Mouse (Mus musculus): ENCODE data around the gene Krt79. TPM values are rescaled to one million over a fixed set of nuclear protein-coding genes. Genes with fewer than 3 reads are reported as not detected.

Krt79 gene
- total RNA-seq (2014; rRNA removed) (2.3 TPM in 1 of 2 replicates, not detected in the other), polyA plus RNA-seq (2015; fragmentation: Nextera tagmentation; extraction: Ambion mirVana) (0.15 and 0.28 TPM in 2 replicates)

DNA sequence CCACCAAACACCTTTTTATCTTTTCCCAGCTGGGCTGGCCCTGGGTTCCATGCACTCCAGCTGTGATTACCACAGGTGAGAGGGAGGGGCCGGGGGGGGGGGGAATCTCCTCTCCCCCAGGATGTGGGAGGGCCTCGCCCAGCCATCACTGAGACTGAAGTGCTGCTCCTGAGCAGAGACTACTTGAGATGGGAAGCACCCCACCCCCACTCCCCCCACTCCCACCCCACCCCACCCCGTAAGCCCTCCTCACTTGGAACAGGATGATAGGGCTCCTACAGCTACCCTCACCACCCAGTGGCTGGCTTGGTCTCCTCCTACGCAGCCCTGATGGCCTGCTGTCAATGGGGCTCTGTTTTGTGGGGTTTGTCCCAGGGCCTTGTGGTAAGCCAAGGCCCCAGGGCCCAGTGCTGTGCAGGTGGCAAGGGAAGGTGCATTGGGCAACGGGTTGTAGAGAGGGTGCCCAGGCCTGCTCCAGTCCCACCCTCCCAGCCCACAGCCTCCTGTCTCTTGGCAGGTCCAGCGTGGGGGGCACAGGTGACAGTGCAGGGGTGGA, at the start of gene Krt79:
Krt79 (minus strand) TSS at position 51 of the 556 bp plus-strand sequence.
- 64% methylated on average over 6 of the region's 6 CpGs for WGBS
- no peak for ATAC-seq (ENCODE audit: low FRiP score)
- Histone ChIP-seq H3K9me3 (ENCODE audit: low read length) (no peaks in the 10 kb centered on the region), H3K4me1 (ENCODE audit: insufficient read depth, low read length) (no peaks in the 10 kb centered on the region), H3K9ac (replicated peaks; ENCODE audit: low read length, poor library complexity, severe bottlenecking) (no peak within 1 kb of the TSS), H3K27me3 (ENCODE audit: insufficient read depth, low read length) (no peaks in the 10 kb centered on the region), H3K36me3 (ENCODE audit: insufficient read depth, low read length) (no peaks in the 10 kb centered on the region), H3K27ac (ENCODE audit: low read depth, low read length) (no peak within 1 kb of the TSS), H3K4me2 (ENCODE audit: low read depth, low read length, poor library complexity, severe bottlenecking) (no peak within 1 kb of the TSS), H3K4me3 (ENCODE audit: low read depth, low read length) (no peak within 1 kb of the TSS)
- no peak for DNase-seq (ENCODE audit: low spot score)
- TF ChIP-seq CTCF (IDR thresholded peaks at IDR 0.05) = no peak

DNA sequence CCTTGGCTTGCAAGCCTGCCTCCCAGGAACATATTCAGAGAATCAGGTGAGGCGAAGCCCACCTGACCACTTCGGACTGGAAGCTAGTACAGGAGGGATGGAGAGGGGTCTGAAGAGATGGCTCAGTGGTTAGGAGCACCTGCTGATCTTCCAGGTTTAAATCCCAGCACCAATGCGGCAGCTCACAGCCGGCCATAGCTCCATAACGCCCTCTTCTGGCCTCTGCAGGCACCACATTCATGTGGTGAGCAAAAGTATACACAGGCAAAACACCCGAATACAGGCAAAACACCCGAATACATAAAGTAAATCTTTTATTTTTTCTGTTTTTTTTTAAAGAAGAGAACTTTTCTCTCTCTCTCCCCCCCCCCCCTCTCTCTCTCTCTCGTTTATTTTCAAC, 48.6 kb upstream of the Krt79 start:
- no peaks in the 10 kb centered on the region for H3K27me3 ChIP-seq (ENCODE audit: insufficient read depth, low read length)
- H3K27ac ChIP-seq (ENCODE audit: low read depth, low read length) = no peak overlapping the region
- WGBS = 64% methylated on average over 8 of the region's 8 CpGs
- ATAC-seq (ENCODE audit: low FRiP score) (no peak), DNase-seq (ENCODE audit: low spot score) (no peak)
- H3K4me1 ChIP-seq (ENCODE audit: insufficient read depth, low read length) = no peaks in the 10 kb centered on the region
- no peaks in the 10 kb centered on the region for H3K36me3 ChIP-seq (ENCODE audit: insufficient read depth, low read length)
- H3K9me3 ChIP-seq (ENCODE audit: low read length) = no peaks in the 10 kb centered on the region
- H3K9ac ChIP-seq (replicated peaks; ENCODE audit: low read length, poor library complexity, severe bottlenecking) = no peak overlapping the region
- TF ChIP-seq CTCF (IDR thresholded peaks at IDR 0.05) = peak; percentile 35
- no peak overlapping the region for H3K4me2 ChIP-seq (ENCODE audit: low read depth, low read length, poor library complexity, severe bottlenecking)
- H3K4me3 ChIP-seq (ENCODE audit: low read depth, low read length) = no peak overlapping the region

DNA sequence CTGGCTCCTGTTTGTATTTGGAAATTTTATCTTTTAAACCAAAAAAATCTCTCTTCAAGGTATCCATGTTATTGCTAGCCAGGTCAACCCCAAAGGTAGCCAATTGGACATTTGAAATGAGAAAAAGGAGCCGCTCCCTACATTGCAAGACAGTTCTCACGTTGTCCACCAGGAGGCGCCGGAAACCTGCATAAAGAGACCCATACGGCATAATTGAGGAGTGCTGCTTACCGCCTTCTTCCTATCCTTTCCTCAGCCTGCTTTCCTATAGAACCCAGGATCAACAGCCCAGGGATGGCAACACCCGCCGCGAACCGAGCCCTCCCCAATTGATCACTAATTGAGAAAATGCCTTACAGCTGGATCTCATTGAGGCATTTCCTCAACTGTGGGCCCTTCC, 48.0 kb upstream of the Krt79 start:
- H3K4me2 ChIP-seq (ENCODE audit: low read depth, low read length, poor library complexity, severe bottlenecking) = no peak overlapping the region
- under 1% methylated on average over 10 of the region's 10 CpGs for WGBS
- H3K9me3 ChIP-seq (ENCODE audit: low read length) = no peaks in the 10 kb centered on the region
- DNase-seq (ENCODE audit: low spot score) = peak; percentile 85
- peak; percentile 96 for TF ChIP-seq CTCF (IDR thresholded peaks at IDR 0.05)
- no peak overlapping the region for H3K9ac ChIP-seq (replicated peaks; ENCODE audit: low read length, poor library complexity, severe bottlenecking)
- H3K36me3 ChIP-seq (ENCODE audit: insufficient read depth, low read length) = no peaks in the 10 kb centered on the region
- no peak overlapping the region for H3K27ac ChIP-seq (ENCODE audit: low read depth, low read length)
- H3K27me3 ChIP-seq (ENCODE audit: insufficient read depth, low read length) = no peaks in the 10 kb centered on the region
- H3K4me3 ChIP-seq (ENCODE audit: low read depth, low read length) = no peak overlapping the region
- ATAC-seq (ENCODE audit: low FRiP score) = no peak
- H3K4me1 ChIP-seq (ENCODE audit: insufficient read depth, low read length) = no peaks in the 10 kb centered on the region

GRCm38 (mm10) chr15:101984746-101985145, 44.6 kb upstream of the Krt79 start:
- Histone ChIP-seq H3K36me3 (ENCODE audit: insufficient read depth, low read length) (no peaks in the 10 kb centered on the region), H3K9ac (replicated peaks; ENCODE audit: low read length, poor library complexity, severe bottlenecking) (no peak overlapping the region), H3K27me3 (ENCODE audit: insufficient read depth, low read length) (no peaks in the 10 kb centered on the region), H3K9me3 (ENCODE audit: low read length) (no peaks in the 10 kb centered on the region), H3K4me2 (ENCODE audit: low read depth, low read length, poor library complexity, severe bottlenecking) (no peak overlapping the region), H3K4me3 (ENCODE audit: low read depth, low read length) (no peak overlapping the region), H3K27ac (ENCODE audit: low read depth, low read length) (peak overlapping the region; percentile 68; the same call in 1 of the 2 replicates), H3K4me1 (ENCODE audit: insufficient read depth, low read length) (no peaks in the 10 kb centered on the region)
- WGBS = 23% methylated on average over 6 of the region's 6 CpGs
- DNase-seq (ENCODE audit: low spot score) = no peak
- ATAC-seq (ENCODE audit: low FRiP score) = no peak
- TF ChIP-seq CTCF (IDR thresholded peaks at IDR 0.05) = no peak

DNA sequence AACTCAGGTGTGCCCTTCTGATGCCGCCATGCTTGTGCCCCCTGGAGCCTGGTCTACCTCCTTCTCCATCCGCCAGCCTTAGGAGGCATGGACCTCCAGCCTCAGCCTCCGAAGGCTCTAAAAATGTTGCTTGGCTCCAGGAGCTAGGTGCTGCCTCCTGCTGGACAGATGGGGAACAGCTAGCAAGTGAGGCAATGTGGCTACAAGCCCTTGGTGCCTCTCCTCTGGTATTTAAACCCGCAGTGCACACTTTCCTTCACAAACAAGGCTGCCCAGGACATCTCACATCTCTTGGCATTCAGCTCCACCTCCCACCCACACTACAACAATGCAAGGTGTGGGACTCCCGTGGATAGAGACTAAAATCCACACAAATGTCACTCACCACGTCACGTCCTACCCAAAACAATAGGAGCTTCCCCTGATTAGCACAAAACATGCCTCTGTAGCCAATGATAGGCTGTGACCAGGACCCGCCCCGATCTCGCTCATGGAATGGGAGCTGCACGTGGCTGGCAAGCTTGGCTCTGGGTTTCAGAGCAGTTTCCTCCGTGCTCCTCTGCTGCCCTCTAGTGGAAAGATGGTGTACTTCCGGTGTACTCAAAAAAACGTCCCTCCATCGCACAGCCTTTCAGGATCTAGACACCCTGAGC, 44.0 kb upstream of the Krt79 start:
- Histone ChIP-seq H3K9ac (replicated peaks; ENCODE audit: low read length, poor library complexity, severe bottlenecking) (peak overlapping the region; percentile 52; the same call in 1 of the 2 replicates), H3K36me3 (ENCODE audit: insufficient read depth, low read length) (no peaks in the 10 kb centered on the region), H3K27me3 (ENCODE audit: insufficient read depth, low read length) (no peaks in the 10 kb centered on the region), H3K9me3 (ENCODE audit: low read length) (no peaks in the 10 kb centered on the region), H3K4me3 (ENCODE audit: low read depth, low read length) (0 out of 2 replicates have a peak overlapping the region, but pooled peaks have one; percentile 13), H3K27ac (ENCODE audit: low read depth, low read length) (peak overlapping the region; percentile 68), H3K4me1 (ENCODE audit: insufficient read depth, low read length) (no peaks in the 10 kb centered on the region), H3K4me2 (ENCODE audit: low read depth, low read length, poor library complexity, severe bottlenecking) (peak overlapping the region; percentile 45)
- peak; percentile 96 for TF ChIP-seq CTCF (IDR thresholded peaks at IDR 0.05)
- WGBS = 3% methylated on average over 15 of the region's 15 CpGs
- peak; percentile 96 for ATAC-seq (ENCODE audit: low FRiP score)
- DNase-seq (ENCODE audit: low spot score) = peak; percentile 98

- no peaks in the 10 kb centered on the region for H3K9me3 ChIP-seq (ENCODE audit: low read length)
- peak overlapping the region; percentile 45 for H3K4me2 ChIP-seq (ENCODE audit: low read depth, low read length, poor library complexity, severe bottlenecking)
- H3K27ac ChIP-seq (ENCODE audit: low read depth, low read length) = peak overlapping the region; percentile 68
- DNase-seq (ENCODE audit: low spot score) (no peak), ATAC-seq (ENCODE audit: low FRiP score) (no peak)
- no peak overlapping the region for H3K9ac ChIP-seq (replicated peaks; ENCODE audit: low read length, poor library complexity, severe bottlenecking)
- no peaks in the 10 kb centered on the region for H3K36me3 ChIP-seq (ENCODE audit: insufficient read depth, low read length)
- no peak overlapping the region for H3K4me3 ChIP-seq (ENCODE audit: low read depth, low read length)
- 84% methylated on average over 13 of the region's 13 CpGs for WGBS
- H3K4me1 ChIP-seq (ENCODE audit: insufficient read depth, low read length) = no peaks in the 10 kb centered on the region
- H3K27me3 ChIP-seq (ENCODE audit: insufficient read depth, low read length) = no peaks in the 10 kb centered on the region
- TF ChIP-seq CTCF (IDR thresholded peaks at IDR 0.05) = peak; percentile 43
These were observed 43.3 kb upstream of the Krt79 start for GRCm38 (mm10) chr15:101983315-101983948.

All from midbrain, postnatal 0 days (tissue).